Mouse (Mus musculus) heart, adult 2 months (tissue): Measurements from ENCODE around the gene Hsdl2.

Experiments
- CTCF ChIP-seq: fragments of 200-600 bp; IDR thresholded peaks from 2 replicates; pipeline ENCODE4 v1.8.1; 2022; ENCODE audit warnings: antibody characterized with exemption, mild to moderate bottlenecking, moderate library complexity
- EP300 ChIP-seq: fragments of 200-500 bp; IDR thresholded peaks from 2 replicates; pipeline ENCODE4 v1.6.1; 2011; ENCODE audit warnings: low read depth, low read length, control low read depth; ENCODE audit not compliant: insufficient read depth
- POLR2A ChIP-seq: fragments of 200-500 bp; IDR thresholded peaks from 2 replicates; pipeline ENCODE4 v1.6.1; 2011; ENCODE audit warnings: mild to moderate bottlenecking, low read depth, low read length, control low read depth; ENCODE audit not compliant: insufficient read depth

- TF ChIP-seq POLR2A = no peak
- TF ChIP-seq CTCF = no peak
- no peak for TF ChIP-seq EP300
Measured at GRCm38 (mm10) chr4:59642039-59642438, 60.7 kb downstream of the Hsdl2 start.
